Mouse (Mus musculus) hindbrain, embryonic 14.5 days (tissue): ENCODE results near the gene Zp1. TPM values are rescaled to one million over a fixed set of nuclear protein-coding genes. Genes with fewer than 3 reads are reported as not detected.
A peak's percentile ranks its signal among the peaks of the same experiment; 100 is the strongest.

Experiments
- ATAC-seq: fragments of 200-750 bp; cut with Nextera tagmentation; 2 replicates; pipeline ENCODE4 v1.8.0; 2017; ENCODE audit warnings: moderate number of reproducible peaks, mild to moderate bottlenecking, moderate TSS enrichment, moderate library complexity; ENCODE audit not compliant: low FRiP score
- DNase-seq: peaks from one replicate; pipeline ENCODE4 v3.0.0-alpha.2; 2015; ENCODE audit warnings: low spot score
- H3K27ac ChIP-seq: fragments of 300-500 bp; sonication (generic); 2 replicates; pipeline ENCODE4 v1.5.1; 2014; ENCODE audit warnings: mild to moderate bottlenecking, moderate library complexity
- H3K27me3 ChIP-seq: fragments of 300-500 bp; sonication (generic); 2 replicates; pipeline ENCODE4 v1.6.1; 2014; ENCODE audit warnings: mild to moderate bottlenecking, low read length, mixed read lengths; ENCODE audit not compliant: control insufficient read depth, insufficient read depth
- H3K36me3 ChIP-seq: fragments of 300-500 bp; sonication (generic); replicated peaks from 2 replicates; pipeline ENCODE4 v1.6.1; 2014; ENCODE audit not compliant: control insufficient read depth, insufficient read depth
- H3K4me1 ChIP-seq: fragments of 300-500 bp; sonication (generic); replicated peaks from 2 replicates; pipeline ENCODE4 v1.6.1; 2014; ENCODE audit warnings: antibody characterized with exemption, low read length, mixed read lengths; ENCODE audit not compliant: control insufficient read depth, insufficient read depth
- H3K4me2 ChIP-seq: fragments of 300-500 bp; sonication (generic); replicated peaks from 2 replicates; pipeline ENCODE4 v1.6.1; 2014; ENCODE audit warnings: mild to moderate bottlenecking, moderate library complexity
- H3K4me3 ChIP-seq: fragments of 300-500 bp; sonication (generic); replicated peaks from 2 replicates; pipeline ENCODE4 v1.5.1; 2014; ENCODE audit warnings: mild to moderate bottlenecking, low read length
- H3K9ac ChIP-seq: fragments of 300-500 bp; sonication (generic); 2 replicates; pipeline ENCODE4 v1.6.1; 2014
- H3K9me3 ChIP-seq: fragments of 300-500 bp; sonication (generic); 2 replicates; pipeline ENCODE4 v1.6.1; 2016; ENCODE audit warnings: low read length; ENCODE audit not compliant: control insufficient read depth
- WGBS: fragments of 180-500 bp; shearing (Covaris S2); extraction: QIAGEN DNeasy Blood & Tissue Kit; methylation state at CpG from one replicate; pipeline ENCODE4 v1.1.7; 2014; 5-methylcytosine and 5-hydroxymethylcytosine counted together
- polyA plus RNA-seq: library from polyadenylated mRNA; unstranded; fragments of >200 nt; fragmentation: Nextera tagmentation; extraction: Ambion mirVana; gene quantifications from 2 replicates; pipeline ENCODE4 v1.2.1, GENCODE M21; 2014

The Zp1 gene
- polyA plus RNA-seq = 0.30 and 0.47 TPM in 2 replicates

DNA sequence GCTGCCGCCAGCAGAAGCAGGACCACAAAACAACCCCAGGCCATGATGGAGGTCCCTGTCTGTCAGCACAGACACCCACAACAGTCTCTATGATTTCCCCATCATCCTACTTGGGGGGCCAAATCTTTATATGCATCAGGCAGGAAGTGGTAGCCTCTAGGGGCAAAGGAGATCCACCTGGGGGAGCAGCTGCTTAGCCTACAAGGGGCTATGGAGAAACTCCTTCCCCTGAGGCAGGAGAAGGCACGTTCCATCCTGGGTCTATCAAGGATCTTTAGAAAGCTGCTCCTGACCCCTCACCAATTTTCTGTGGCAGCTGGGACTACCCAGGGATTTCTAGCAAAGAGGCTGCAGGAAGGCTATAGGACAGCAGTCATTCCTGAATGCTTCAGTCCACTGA is at the start of gene Zp1:
Gene Zp1 (minus strand): TSS at position 101 of the 400 bp plus-strand sequence.
- Histone ChIP-seq H3K4me3 (no peak within 1 kb of the TSS), H3K4me1 (no peaks in the 10 kb centered on the region), H3K9ac (no peak within 1 kb of the TSS), H3K27me3 (no peaks in the 10 kb centered on the region), H3K4me2 (no peak within 1 kb of the TSS), H3K36me3 (no peaks in the 10 kb centered on the region), H3K27ac (no peak within 1 kb of the TSS), H3K9me3 (no peaks in the 10 kb centered on the region)
- no peak for ATAC-seq
- no peak for DNase-seq
- 61% methylated on average over 2 of the region's 2 CpGs for WGBS

DNA sequence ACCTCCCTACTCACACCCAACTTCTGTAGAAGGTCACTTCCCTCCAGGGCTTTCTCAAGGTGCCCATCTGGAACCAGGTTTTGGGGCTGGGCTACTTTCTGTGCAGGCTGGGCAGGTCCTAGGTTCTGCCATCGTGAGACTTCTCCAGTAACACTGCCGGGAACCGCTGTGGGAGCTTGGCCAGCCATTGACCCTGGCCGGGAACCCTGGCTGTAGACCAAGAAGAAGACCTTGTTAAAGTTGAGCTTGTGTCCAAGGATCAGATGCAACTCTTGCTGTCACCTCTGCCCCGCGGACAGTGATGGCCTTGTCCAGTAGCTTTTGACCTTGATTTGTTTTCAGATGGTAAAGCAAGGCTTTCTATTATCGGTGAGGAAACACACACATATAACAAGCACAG is 48.1 kb upstream of the Zp1 start:
- Histone ChIP-seq H3K36me3 (no peaks in the 10 kb centered on the region), H3K4me1 (no peaks in the 10 kb centered on the region), H3K27ac (no peak overlapping the region), H3K27me3 (no peaks in the 10 kb centered on the region), H3K9me3 (no peaks in the 10 kb centered on the region), H3K4me2 (no peak overlapping the region), H3K4me3 (no peak overlapping the region), H3K9ac (no peak overlapping the region)
- WGBS = 92% methylated on average over 7 of the region's 7 CpGs
- DNase-seq (no peak), ATAC-seq (no peak)

DNA sequence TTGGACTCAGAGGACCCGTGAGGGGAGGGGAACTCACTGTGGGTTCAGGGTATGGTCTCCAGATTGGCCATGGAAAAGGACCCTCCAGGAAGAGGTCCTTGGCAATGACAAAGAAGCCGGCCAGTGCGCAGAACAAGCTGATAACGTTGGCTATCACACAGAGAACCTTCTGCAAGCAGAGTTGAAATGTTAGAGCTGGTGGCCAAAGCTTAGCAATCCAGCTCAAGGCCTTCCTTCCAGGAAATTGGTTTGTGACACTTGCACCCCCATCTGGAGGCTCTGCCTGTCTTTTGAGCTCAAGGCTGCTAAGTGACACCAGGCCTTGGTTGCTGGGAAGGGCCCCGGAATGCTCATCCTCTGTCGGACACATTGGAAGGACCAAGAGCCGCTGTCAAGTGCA is 45.3 kb upstream of the Zp1 start:
- 91% methylated on average over 7 of the region's 7 CpGs for WGBS
- Histone ChIP-seq H3K9me3 (no peaks in the 10 kb centered on the region), H3K9ac (no peak overlapping the region), H3K27ac (no peak overlapping the region), H3K4me1 (no peaks in the 10 kb centered on the region), H3K4me3 (no peak overlapping the region), H3K27me3 (no peaks in the 10 kb centered on the region), H3K4me2 (no peak overlapping the region), H3K36me3 (no peaks in the 10 kb centered on the region)
- ATAC-seq (no peak), DNase-seq (no peak)

DNA sequence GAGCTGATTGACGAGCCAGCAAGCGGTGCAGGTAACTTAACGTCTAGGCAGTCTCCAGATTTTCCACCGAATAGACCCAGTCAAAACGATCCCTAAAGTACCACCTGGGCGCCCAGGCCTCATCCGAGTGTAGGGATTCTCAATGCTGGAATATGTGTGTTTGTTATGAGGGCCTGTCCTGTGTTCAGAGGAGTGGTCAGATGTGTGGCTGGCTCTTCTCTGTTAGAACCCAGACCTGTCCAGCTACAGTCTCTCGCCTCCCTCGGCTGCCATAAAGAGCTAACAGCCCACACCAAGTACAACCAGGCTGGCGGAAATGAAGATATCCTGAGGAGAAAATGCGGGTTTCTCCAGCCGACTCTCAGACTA is 39.5 kb upstream of the Zp1 start:
- 36% methylated on average over 12 of the region's 12 CpGs for WGBS
- ATAC-seq (peak; percentile 9; the same call in 1 of the 2 replicates), DNase-seq (no peak)
- Histone ChIP-seq H3K9me3 (no peaks in the 10 kb centered on the region), H3K27ac (no peak overlapping the region), H3K4me2 (peak overlapping the region; percentile 28), H3K4me3 (no peak overlapping the region), H3K9ac (peak overlapping the region; percentile 26; the same call in 1 of the 2 replicates), H3K4me1 (0 out of 2 replicates have a peak, but pooled peaks cover 2% of the 10 kb centered on the region), H3K27me3 (no peaks in the 10 kb centered on the region), H3K36me3 (no peaks in the 10 kb centered on the region)

DNA sequence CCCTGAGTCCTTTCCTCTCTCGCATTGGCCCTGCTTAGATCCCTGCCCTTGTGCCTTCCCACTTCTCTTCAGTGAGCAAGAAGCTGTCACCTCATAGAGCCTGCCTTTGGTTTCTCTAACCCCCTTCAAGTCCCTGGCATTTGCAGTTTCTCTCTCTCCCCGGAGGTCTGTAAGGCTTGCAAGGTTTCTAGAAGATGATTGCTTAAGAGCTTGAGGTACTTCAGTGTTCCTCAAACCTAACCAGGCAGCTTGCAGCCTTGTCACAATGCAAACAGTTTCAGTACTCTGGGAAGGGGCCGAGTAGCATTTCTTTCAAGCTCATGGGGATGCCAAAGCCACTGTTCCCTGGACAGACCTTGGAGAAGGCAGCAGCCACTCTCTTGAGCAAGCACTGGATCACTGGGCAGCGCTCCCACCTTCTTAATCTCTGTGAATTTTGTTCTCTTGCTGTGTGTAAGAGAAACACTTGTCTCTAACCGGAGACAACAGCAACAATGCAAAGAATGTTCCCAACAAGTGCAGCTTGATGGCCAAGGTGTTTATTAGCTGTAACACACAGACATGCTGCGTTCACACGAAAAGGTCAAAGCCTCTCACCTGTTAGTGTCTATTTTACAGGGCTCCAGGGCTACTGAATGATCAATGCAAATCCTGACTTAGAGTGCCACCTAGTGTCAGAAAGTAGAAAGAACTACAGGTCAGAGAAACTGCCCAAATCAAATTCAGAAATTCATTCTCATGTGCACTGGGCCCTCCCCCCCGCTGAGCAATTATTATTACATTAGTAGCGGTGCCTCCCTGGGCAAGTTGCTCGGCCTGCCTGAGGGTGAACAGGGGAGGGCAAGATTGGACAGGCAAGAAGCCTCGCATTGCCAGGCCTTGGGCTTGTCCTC is 38.9 kb upstream of the Zp1 start:
- Histone ChIP-seq H3K4me2 (peak overlapping the region; percentile 28), H3K4me3 (no peak overlapping the region), H3K9me3 (no peaks in the 10 kb centered on the region), H3K36me3 (no peaks in the 10 kb centered on the region), H3K4me1 (0 out of 2 replicates have a peak, but pooled peaks cover 2% of the 10 kb centered on the region), H3K27ac (no peak overlapping the region), H3K27me3 (no peaks in the 10 kb centered on the region), H3K9ac (peak overlapping the region; percentile 26; the same call in 1 of the 2 replicates)
- WGBS = 35% methylated on average over 11 of the region's 11 CpGs
- peak; percentile 79; the same call in 1 of the 2 replicates for ATAC-seq
- peak; percentile 90 for DNase-seq

DNA sequence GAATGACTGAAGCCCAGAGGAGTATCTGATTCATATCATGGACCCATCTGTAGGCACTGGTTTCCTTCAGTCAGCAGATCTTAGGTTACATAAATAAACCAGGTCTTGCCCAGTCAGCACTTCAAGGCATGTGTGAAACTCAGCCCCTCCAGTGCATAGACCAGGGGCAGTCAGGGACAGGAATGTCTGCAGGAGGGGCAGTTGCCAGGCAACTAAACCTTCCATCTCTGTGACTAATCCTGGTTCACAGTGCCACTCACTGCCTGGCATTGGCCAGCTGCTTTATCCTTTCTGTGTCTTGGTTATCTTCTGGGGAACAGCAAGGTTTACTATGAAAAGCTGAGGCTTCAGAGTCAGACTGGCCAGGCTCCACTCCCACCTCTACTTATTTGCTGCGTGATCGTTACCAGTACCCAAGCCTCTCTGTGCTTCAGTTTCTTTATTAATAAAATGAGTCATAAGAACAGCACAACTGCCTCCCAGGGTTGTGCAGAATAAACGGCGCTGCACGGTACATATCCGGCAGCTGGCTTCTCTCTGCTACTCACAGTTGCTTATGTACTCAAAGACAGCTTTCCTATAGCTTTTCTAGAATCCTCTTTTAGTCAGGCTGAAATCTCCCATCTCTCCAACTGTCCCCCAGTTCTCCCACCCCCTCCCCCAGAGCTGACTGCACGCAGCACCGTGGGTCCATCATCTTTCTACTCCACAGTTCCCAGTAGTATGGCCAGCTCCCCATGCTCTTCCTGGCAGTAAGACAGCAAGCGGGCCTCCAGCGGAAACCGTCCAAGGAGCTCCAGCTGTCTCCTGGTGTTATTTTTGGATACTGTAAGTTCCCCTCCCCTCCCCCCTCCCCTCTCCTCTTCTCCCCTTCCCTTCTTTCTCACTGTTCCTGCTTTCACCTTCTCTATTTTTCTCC is 31.8 kb upstream of the Zp1 start:
- Histone ChIP-seq H3K4me2 (no peak overlapping the region), H3K4me3 (no peak overlapping the region), H3K9ac (no peak overlapping the region), H3K4me1 (peaks cover 19% of the 10 kb centered on the region), H3K27ac (peak overlapping the region; percentile 51; the same call in 1 of the 2 replicates), H3K9me3 (no peaks in the 10 kb centered on the region), H3K36me3 (no peaks in the 10 kb centered on the region), H3K27me3 (no peaks in the 10 kb centered on the region)
- no peak for DNase-seq
- 64% methylated on average over 11 of the region's 11 CpGs for WGBS
- no peak for ATAC-seq

DNA sequence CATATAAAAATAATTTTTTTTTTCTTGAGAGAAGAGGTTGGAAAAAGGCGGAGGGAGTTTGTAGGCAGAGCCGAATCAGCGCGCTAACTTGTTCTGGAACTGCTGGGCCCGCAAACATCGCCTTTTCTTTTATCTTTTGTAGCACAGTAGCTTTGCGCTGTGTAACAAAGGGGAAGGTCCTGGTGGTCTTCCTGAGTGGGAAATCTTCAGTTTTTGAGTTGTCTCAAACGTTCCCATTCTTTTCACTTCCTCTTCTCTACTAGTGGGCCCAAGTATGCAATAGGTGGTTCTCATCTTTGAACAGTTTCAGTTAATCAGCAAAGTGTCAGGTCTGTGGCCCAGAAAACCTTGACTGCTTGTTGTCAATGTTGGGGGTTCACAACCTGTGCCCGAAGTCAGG is 29.1 kb upstream of the Zp1 start:
- 28% methylated on average over 9 of the region's 9 CpGs for WGBS
- Histone ChIP-seq H3K4me3 (peak overlapping the region; percentile 64), H3K36me3 (peaks cover 9% of the 10 kb centered on the region), H3K27me3 (no peaks in the 10 kb centered on the region), H3K9me3 (no peaks in the 10 kb centered on the region), H3K9ac (peak overlapping the region; percentile 32; the same call in 1 of the 2 replicates), H3K4me1 (peaks cover 26% of the 10 kb centered on the region), H3K4me2 (peak overlapping the region; percentile 100), H3K27ac (peak overlapping the region; percentile 40; the same call in 1 of the 2 replicates)
- no peak for DNase-seq
- ATAC-seq = no peak; the same call in 1 of the 2 replicates

DNA sequence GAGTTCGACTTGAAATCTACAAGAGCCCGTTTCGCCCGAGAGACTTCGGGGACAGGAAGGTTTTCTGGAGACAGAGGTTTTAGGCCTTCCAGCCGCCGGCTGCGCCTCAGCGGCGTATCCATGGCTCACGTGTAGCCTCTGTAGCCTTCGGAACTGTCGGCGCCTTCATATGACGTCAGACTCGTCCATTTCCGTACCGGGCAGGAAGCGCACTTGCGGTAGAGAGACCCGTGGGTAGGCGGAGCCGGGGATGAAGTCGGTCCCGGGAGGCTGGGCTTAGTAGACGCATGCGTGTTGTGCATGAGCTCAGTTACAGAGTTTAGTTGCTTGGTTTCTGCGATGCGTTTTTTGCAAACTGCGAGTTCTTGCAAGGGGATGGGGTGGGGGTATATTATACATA is 28.7 kb upstream of the Zp1 start, which contains the start of gene Ccdc86:
Gene Ccdc86 (minus strand): TSS at position 155 of the 400 bp plus-strand sequence.
- Histone ChIP-seq H3K36me3 (peaks cover 14% of the 10 kb centered on the region), H3K27me3 (no peaks in the 10 kb centered on the region), H3K4me1 (peaks cover 26% of the 10 kb centered on the region), H3K27ac (peak within 1 kb of the TSS; percentile 40; the same call in 1 of the 2 replicates), H3K4me2 (peak within 1 kb of the TSS; percentile 100), H3K4me3 (peak within 1 kb of the TSS; percentile 64), H3K9ac (peak within 1 kb of the TSS; percentile 77), H3K9me3 (no peaks in the 10 kb centered on the region)
- under 1% methylated on average over 30 of the region's 30 CpGs for WGBS
- ATAC-seq (peak; percentile 97), DNase-seq (peak; percentile 100)

DNA sequence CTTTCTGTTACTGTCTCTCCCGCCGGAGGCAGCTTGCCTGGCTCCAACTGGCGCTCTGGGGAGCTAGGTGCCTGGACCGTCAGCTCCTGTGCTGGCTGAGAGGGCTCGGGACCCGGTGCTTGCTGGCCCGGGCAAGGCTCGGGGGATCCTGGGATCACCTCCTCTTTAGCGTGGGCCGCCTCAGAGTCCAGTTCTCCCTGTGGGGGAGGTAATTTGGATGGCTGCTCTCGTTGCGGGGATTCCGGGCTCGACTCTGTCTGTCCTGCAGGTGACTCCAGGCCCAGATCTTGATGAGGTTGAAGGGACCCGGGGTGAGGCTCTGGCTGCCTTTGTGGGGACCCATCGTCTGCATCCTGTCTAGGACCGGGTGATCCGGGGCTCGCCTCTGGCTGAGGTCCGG is 28.0 kb upstream of the Zp1 start:
- ATAC-seq = no peak

More for the DNA sequence above, 28.0 kb upstream of the Zp1 start:
- WGBS = under 1% methylated on average over 20 of the region's 20 CpGs
- Histone ChIP-seq H3K9me3 (no peaks in the 10 kb centered on the region), H3K27ac (no peak overlapping the region), H3K4me3 (peak overlapping the region; percentile 64), H3K4me2 (peak overlapping the region; percentile 100), H3K27me3 (no peaks in the 10 kb centered on the region), H3K9ac (peak overlapping the region; percentile 77), H3K36me3 (peaks cover 20% of the 10 kb centered on the region), H3K4me1 (peaks cover 26% of the 10 kb centered on the region)
- DNase-seq = no peak
